Mouse (Mus musculus) lung, postnatal 0 days (tissue): ENCODE data around the gene Ppp1r3c.
"Not testable (repeated sequence)": the region's sequence is repeated elsewhere in the genome, so short reads cannot be mapped to it uniquely, and the experiment has no call there.

Source experiments
- CTCF ChIP-seq: IDR thresholded peaks from 2 replicates; pipeline ENCODE4 v1.5.1; 2016; ENCODE audit warnings: antibody characterized with exemption, mild to moderate bottlenecking
- EP300 ChIP-seq: IDR thresholded peaks from 2 replicates; pipeline ENCODE4 v1.6.1; 2016; ENCODE audit warnings: antibody characterized with exemption, mild to moderate bottlenecking, control low read depth

DNA sequence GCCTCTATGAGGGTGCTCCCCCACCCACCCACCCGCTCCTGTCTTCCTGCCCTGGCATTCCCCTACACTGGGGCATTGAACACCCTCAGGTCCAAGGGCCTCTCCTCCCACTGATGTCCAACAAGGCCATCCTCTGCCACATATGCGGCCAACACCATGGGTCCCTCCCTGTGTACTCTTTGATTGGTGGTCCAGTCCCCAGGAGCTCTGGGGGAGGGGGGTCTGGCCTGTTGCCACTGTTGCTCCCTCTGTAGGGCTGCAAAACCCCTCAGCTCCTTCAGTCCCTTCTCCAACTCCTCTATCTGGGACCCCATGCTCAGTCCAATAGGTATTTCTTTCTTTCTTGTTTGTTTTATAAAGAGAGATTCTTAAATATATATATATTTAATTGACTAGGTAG is 6.0 kb downstream of the Ppp1r3c start:
- not testable (repeated sequence) for TF ChIP-seq EP300, CTCF
